Mouse (Mus musculus) neural tube, embryonic 15.5 days (tissue): Measurements from ENCODE around the gene Idh2. TPM values are rescaled to one million over a fixed set of nuclear protein-coding genes. Genes with fewer than 3 reads are reported as not detected.
A peak's percentile ranks its signal among the peaks of the same experiment; 100 is the strongest.

Experiments used
- ATAC-seq: fragments of 200-750 bp; cut with Nextera tagmentation; 2 replicates; pipeline ENCODE4 v1.8.0; 2017; ENCODE audit warnings: mild to moderate bottlenecking, moderate TSS enrichment, moderate library complexity; ENCODE audit not compliant: low FRiP score
- H3K27ac ChIP-seq: fragments of 300-500 bp; sonication (generic); replicated peaks from 2 replicates; pipeline ENCODE4 v1.5.1; 2015; ENCODE audit warnings: mild to moderate bottlenecking, inconsistent platforms
- H3K27me3 ChIP-seq: fragments of 300-500 bp; sonication (generic); replicated peaks from 2 replicates; pipeline ENCODE4 v1.6.1; 2015; ENCODE audit warnings: inconsistent platforms
- H3K36me3 ChIP-seq: fragments of 300-500 bp; sonication (generic); 2 replicates; pipeline ENCODE4 v1.6.1; 2015; ENCODE audit warnings: inconsistent platforms
- H3K4me1 ChIP-seq: fragments of 300-500 bp; sonication (generic); 2 replicates; pipeline ENCODE4 v1.6.1; 2015; ENCODE audit warnings: inconsistent platforms
- H3K4me2 ChIP-seq: fragments of 300-500 bp; sonication (generic); 2 replicates; pipeline ENCODE4 v1.6.1; 2015; ENCODE audit warnings: inconsistent platforms, mild to moderate bottlenecking, moderate library complexity
- H3K4me3 ChIP-seq: fragments of 300-500 bp; sonication (generic); replicated peaks from 2 replicates; pipeline ENCODE4 v1.5.1; 2015; ENCODE audit warnings: mild to moderate bottlenecking, inconsistent platforms
- H3K9ac ChIP-seq: fragments of 300-500 bp; sonication (generic); replicated peaks from 2 replicates; pipeline ENCODE4 v1.6.1; 2015; ENCODE audit warnings: mild to moderate bottlenecking, inconsistent platforms
- H3K9me3 ChIP-seq: fragments of 300-500 bp; sonication (generic); replicated peaks from 2 replicates; pipeline ENCODE4 v1.6.1; 2016; ENCODE audit warnings: inconsistent platforms
- WGBS: fragments of 180-500 bp; shearing (Covaris S2); methylation state at CpG from one replicate; pipeline ENCODE4 v1.1.7; 2015; ENCODE audit warnings: mixed read lengths; 5-methylcytosine and 5-hydroxymethylcytosine counted together
- polyA plus RNA-seq: library from polyadenylated mRNA; unstranded; fragments of >200 nt; fragmentation: Nextera tagmentation; extraction: Ambion mirVana; gene quantifications from 2 replicates; pipeline ENCODE4 v1.2.1, GENCODE M21; 2015

Idh2 gene
- 200 and 267 TPM in 2 replicates for polyA plus RNA-seq

DNA sequence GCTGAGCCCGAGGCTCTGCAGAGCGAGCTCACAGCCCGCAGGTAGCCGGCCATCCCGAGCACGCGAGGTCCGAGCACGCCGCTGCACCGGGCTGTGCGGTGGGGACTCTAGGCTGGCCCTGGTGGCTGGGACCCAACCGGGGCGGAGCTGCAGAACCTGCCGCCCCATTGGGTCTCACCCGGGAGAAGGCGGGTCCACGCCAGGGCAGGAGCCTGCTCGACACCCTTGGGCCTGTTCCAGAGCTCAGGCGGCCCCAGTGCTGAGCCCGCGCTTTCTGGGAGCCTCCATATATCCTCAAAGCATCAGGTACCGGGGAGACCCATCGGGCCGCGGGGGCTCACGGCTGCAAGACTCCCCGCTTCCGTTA lies at the start of gene Idh2:
Gene Idh2, minus strand, starts transcription at position 169 of the 367 bp plus-strand sequence.
- Histone ChIP-seq H3K4me1 (peaks cover 41% of the 10 kb centered on the region), H3K4me3 (peak within 1 kb of the TSS; percentile 94), H3K27me3 (no peaks in the 10 kb centered on the region), H3K27ac (peak within 1 kb of the TSS; percentile 96), H3K9me3 (no peaks in the 10 kb centered on the region), H3K36me3 (no peaks in the 10 kb centered on the region), H3K9ac (peak within 1 kb of the TSS; percentile 97), H3K4me2 (peak within 1 kb of the TSS; percentile 78)
- WGBS: under 1% methylated on average over 29 of the region's 29 CpGs
- ATAC-seq: peak; percentile 95

DNA sequence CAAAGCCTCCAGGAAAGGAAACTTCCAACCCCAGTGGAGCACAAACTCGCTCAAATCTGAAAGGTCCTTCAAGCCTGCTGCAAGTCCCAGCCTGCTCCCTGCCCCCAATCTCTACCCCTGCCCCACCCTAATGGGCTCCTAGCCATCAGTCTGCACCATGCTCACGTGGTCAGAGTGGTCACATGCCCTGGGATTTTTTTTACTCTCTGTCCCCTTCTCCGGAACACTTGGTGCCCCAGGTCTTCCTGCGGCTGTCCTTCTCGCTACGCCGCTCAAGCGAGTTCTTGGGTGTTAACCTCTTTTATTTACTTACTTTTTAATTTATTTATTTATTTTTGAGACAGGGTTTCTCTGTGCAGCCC lies 45.7 kb upstream of the Idh2 start:
- 76% methylated on average over 8 of the region's 8 CpGs for WGBS
- no peaks in the 10 kb centered on the region for H3K27me3 ChIP-seq
- no peak for ATAC-seq
- H3K9me3 ChIP-seq: no peaks in the 10 kb centered on the region
- H3K36me3 ChIP-seq: no peaks in the 10 kb centered on the region
- peaks cover 10% of the 10 kb centered on the region; the same call in 1 of the 2 replicates for H3K4me1 ChIP-seq
- H3K4me2 ChIP-seq: no peak overlapping the region
- H3K27ac ChIP-seq: no peak overlapping the region
- no peak overlapping the region for H3K9ac ChIP-seq
- H3K4me3 ChIP-seq: no peak overlapping the region

DNA sequence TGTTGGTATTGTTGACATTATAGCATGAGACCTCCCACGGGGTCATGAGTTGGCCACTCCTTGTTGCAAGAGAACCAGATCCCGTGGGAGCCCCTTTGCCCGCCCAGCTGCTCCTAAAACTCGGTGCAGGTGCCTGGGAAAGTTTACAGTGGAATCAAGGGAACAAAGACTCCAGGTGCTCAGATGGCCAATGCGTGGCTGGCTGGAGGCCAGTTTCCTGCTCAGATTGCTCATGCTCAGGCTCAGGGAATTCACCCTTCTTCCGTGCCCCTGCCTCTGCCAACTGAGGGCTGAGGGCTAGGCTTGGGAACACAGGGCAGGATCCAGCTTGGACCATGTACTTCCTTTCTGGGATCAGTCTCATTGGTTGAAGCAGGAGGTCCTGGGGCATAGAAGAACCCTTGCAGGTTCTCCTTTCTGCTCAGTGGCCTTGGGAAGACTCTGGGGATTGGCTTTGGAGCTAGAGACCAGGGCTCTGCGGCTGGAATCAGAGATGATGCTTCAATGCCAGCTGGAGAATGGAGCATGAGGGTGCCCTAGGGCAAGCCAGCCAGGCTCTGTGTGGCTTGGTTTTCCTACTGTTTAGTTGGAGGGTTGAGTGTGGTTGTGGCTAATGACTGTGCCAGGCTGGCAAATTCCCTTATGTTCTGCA lies 45.2 kb upstream of the Idh2 start:
- H3K27me3 ChIP-seq: no peaks in the 10 kb centered on the region
- H3K4me1 ChIP-seq: peaks cover 10% of the 10 kb centered on the region; the same call in 1 of the 2 replicates
- 58% methylated on average over 7 of the region's 7 CpGs for WGBS

DNA sequence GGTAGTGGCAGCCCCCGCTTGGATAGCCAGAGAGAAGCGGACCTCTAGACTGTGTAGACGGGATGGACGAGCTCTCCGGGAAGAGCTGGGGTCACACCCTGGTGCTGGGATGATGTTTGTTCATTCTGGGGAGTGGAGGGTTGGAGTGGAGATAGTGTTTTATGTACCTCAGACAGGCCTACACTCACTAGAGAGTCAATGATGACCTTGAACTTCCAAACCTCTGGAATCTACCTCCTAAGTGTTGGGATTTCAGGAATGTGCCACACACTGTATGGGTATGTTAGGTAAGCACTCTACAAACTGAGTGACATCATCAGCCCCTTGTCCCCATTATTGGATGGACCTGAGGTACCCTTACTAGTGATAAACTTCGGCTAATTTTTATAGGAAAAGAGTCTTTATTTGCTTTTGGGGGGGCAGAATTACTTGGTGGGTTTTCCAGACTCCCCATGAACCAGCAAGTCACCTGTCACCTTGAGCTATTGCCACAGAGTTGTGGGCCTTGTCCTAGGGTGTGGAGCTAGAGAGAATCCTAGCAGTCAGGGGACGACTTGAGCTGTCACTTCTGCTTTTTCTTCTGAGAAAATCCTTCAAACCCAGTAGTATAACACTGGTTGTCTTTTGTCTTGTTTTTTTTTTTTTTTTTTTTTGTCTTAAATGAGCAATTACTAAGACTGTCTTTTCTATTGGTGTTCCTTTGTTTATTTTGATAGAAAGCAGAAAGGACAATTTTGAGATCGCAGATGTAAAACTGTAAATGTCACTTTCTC lies 43.5 kb upstream of the Idh2 start:
- H3K9ac ChIP-seq: no peak overlapping the region
- H3K9me3 ChIP-seq: no peaks in the 10 kb centered on the region
- H3K4me3 ChIP-seq: no peak overlapping the region
- no peak overlapping the region for H3K4me2 ChIP-seq
- 88% methylated on average over 8 of the region's 8 CpGs for WGBS
- peaks cover 10% of the 10 kb centered on the region; the same call in 1 of the 2 replicates for H3K4me1 ChIP-seq
- no peak overlapping the region for H3K27ac ChIP-seq
- no peak for ATAC-seq
- H3K36me3 ChIP-seq: no peaks in the 10 kb centered on the region
- no peaks in the 10 kb centered on the region for H3K27me3 ChIP-seq

More for the DNA sequence above, 45.2 kb upstream of the Idh2 start:
- Histone ChIP-seq H3K9ac (no peak overlapping the region), H3K9me3 (no peaks in the 10 kb centered on the region), H3K36me3 (no peaks in the 10 kb centered on the region), H3K4me2 (no peak overlapping the region), H3K27ac (no peak overlapping the region), H3K4me3 (no peak overlapping the region)
- no peak for ATAC-seq

DNA sequence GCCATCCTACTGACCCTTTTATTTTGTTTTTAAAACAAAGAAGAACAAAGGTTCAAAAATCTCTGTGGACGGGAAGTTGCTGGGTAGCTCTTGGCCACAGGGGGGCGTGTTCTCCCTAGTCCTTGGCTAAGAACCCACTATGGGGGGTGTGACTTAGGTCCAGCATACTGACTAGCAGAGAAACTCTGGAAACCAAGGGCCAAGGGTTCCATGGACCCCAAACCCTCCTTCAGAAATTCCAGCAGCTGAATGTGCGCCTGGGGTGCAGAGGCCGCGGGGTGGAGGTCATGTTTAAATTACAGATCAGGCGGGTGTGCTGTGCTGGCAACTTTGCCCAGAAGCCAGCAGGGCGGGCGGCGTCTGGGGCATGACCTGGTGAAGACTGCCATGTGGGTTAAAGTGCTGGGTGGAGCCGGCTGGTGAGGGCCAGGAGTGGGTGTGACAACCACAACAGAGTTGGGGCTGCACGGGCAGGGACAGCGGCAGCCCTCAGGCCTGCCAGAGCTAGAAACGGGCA lies 41.6 kb upstream of the Idh2 start:
- H3K36me3 ChIP-seq: no peaks in the 10 kb centered on the region
- H3K4me3 ChIP-seq: no peak overlapping the region
- 52% methylated on average over 13 of the region's 13 CpGs for WGBS
- H3K9ac ChIP-seq: no peak overlapping the region
- peaks cover 10% of the 10 kb centered on the region; the same call in 1 of the 2 replicates for H3K4me1 ChIP-seq
- no peak overlapping the region for H3K27ac ChIP-seq
- H3K4me2 ChIP-seq: no peak overlapping the region
- H3K27me3 ChIP-seq: no peaks in the 10 kb centered on the region
- H3K9me3 ChIP-seq: no peaks in the 10 kb centered on the region
- no peak for ATAC-seq

DNA sequence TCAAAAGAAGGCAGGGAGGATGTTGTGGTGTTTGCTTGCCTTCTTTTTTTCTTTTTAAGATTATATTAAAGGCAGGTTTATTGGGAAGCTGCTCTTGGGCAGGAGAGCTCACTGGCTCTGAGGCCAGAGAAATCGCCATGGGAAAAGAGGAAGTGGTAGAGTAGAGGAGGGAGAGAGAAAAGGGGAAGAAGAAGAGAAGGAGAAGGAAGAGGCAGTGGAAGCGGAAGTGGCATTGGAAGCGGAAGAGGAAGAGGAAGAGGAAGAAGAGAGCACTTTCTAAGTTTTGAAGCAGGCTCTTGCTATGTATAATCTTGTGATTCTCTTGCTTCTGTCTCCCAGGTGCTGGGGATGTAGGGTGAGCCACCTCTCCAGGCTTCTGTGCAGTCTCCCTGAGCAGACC lies 39.5 kb upstream of the Idh2 start:
- peaks cover 5% of the 10 kb centered on the region for H3K4me1 ChIP-seq
- no peaks in the 10 kb centered on the region for H3K36me3 ChIP-seq
- no peak overlapping the region for H3K4me2 ChIP-seq
- H3K9ac ChIP-seq: no peak overlapping the region
- WGBS: 81% methylated on average over 3 of the region's 3 CpGs
- no peak overlapping the region for H3K4me3 ChIP-seq
- no peaks in the 10 kb centered on the region for H3K9me3 ChIP-seq
- no peak for ATAC-seq
- H3K27ac ChIP-seq: no peak overlapping the region
- H3K27me3 ChIP-seq: no peaks in the 10 kb centered on the region

DNA sequence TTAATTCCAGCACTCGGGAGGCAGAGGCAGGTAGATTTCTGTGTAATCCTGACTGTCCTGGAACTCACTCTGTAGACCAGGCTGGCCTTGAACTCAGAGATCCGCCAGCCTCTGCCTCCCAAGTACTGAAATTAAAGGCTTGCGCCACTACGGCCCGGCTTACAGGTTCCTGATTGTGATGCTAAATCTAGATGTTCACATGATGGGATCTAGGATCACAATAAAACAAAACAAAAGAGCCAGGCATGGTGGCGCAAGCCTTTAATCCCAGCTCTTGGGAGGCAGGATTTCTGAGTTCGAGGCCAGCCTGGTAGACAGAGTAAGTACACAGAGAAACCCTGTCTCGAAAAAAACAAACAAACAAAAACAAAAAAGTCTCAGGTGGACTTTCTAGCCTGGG lies 37.6 kb upstream of the Idh2 start:
- Histone ChIP-seq H3K27ac (no peak overlapping the region), H3K4me3 (no peak overlapping the region), H3K9ac (no peak overlapping the region), H3K9me3 (no peaks in the 10 kb centered on the region), H3K4me1 (peaks cover 12% of the 10 kb centered on the region), H3K27me3 (no peaks in the 10 kb centered on the region), H3K4me2 (no peak overlapping the region), H3K36me3 (no peaks in the 10 kb centered on the region)
- 91% methylated on average over 8 of the region's 8 CpGs for WGBS
- no peak for ATAC-seq

DNA sequence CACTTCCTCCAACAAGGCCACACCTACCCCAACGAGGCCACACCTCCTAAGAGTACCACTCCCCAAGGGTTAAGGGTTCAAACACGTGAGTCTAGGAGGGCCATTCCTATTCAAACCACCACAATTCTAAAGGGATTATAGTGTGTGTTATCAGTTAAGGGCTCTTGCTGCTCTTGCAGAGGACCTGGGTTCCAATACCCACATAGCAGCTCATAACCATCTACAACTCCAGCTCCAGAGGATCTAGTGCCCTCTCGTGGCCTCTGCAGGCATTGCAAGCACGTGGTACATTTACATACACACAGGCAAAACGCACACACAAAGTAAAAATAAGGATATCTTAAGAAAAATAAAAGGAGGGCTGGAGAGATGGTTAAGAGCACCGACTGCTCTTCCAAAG lies 37.0 kb upstream of the Idh2 start:
- no peaks in the 10 kb centered on the region for H3K27me3 ChIP-seq
- WGBS: 66% methylated on average over 6 of the region's 6 CpGs
- no peak for ATAC-seq
- no peak overlapping the region for H3K27ac ChIP-seq
- H3K36me3 ChIP-seq: no peaks in the 10 kb centered on the region
- H3K4me1 ChIP-seq: peaks cover 12% of the 10 kb centered on the region
- H3K9ac ChIP-seq: no peak overlapping the region
- no peak overlapping the region for H3K4me3 ChIP-seq
- H3K9me3 ChIP-seq: no peaks in the 10 kb centered on the region
- no peak overlapping the region for H3K4me2 ChIP-seq

DNA sequence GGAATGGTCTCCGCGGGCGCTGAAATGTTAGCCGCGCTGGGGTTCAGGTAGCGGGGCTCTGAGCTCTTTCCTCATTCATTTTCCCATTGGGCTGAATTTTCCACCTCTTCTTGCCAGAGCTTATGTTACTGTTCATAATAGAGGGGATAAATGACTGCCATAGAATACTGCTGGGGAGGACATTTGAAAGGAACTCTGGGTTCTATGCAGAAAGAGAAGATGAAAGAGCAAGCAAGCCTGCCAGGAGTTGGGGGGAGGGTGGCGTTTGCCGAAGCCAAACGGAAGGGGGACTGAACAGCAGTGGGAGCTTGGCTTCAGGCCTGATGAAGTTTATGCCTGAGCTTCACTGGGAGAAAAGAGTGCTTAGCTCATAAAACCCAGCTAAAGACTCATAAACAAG lies 34.2 kb upstream of the Idh2 start:
- Histone ChIP-seq H3K9ac (no peak overlapping the region), H3K36me3 (no peaks in the 10 kb centered on the region), H3K4me1 (peaks cover 9% of the 10 kb centered on the region; the same call in 1 of the 2 replicates), H3K27me3 (no peaks in the 10 kb centered on the region), H3K27ac (peak overlapping the region; percentile 43), H3K4me3 (no peak overlapping the region), H3K4me2 (peak overlapping the region; percentile 26), H3K9me3 (no peaks in the 10 kb centered on the region)
- peak; percentile 55 for ATAC-seq
- 41% methylated on average over 9 of the region's 9 CpGs for WGBS

DNA sequence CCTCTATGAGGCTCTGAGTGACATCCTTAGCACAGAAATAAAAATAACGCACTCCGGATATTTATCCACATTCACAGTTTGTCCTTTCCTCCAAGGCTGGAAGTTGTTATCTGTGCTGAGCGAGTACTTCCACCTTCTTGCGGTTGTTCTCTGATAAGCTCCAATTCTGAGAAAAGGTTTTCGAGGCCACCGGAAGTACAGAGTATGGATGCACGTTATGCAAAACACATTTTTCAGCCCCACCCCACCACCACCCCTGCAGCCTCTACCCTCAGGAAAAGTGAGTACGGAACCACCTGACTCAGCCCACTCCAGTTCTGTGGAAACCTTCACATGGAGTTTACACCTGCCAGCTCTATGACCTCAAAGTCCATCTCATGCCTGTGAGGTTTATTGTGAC lies 30.9 kb upstream of the Idh2 start:
- 92% methylated on average over 8 of the region's 8 CpGs for WGBS
- no peak for ATAC-seq
- no peaks in the 10 kb centered on the region for H3K36me3 ChIP-seq
- no peak overlapping the region for H3K4me3 ChIP-seq
- H3K27me3 ChIP-seq: no peaks in the 10 kb centered on the region
- no peak overlapping the region for H3K4me2 ChIP-seq
- no peak overlapping the region for H3K9ac ChIP-seq
- peaks cover 19% of the 10 kb centered on the region for H3K4me1 ChIP-seq
- H3K9me3 ChIP-seq: no peaks in the 10 kb centered on the region
- H3K27ac ChIP-seq: no peak overlapping the region

DNA sequence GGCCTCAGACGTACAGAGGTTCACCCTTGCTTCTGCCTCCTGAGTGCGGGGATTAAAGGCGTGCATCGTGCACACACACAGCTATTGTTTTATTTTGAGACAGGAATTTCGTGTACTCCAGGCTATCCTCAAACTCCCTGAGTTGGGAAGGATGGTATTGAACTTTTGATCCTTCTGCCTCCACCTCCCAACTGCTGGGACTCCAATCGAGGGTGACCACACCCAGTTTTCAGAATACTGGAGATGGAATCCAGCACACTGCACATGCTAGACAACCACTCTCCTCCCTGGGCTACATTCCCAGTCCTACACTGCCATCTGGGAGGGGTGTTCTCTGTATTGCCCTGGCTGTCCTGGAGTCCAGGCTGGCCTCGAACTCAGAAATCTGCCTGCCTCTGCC lies 29.5 kb upstream of the Idh2 start:
- WGBS: 94% methylated on average over 7 of the region's 7 CpGs
- no peak overlapping the region for H3K4me2 ChIP-seq
- no peaks in the 10 kb centered on the region for H3K27me3 ChIP-seq
- no peak for ATAC-seq
- no peaks in the 10 kb centered on the region for H3K9me3 ChIP-seq
- H3K4me3 ChIP-seq: no peak overlapping the region
- H3K4me1 ChIP-seq: peaks cover 20% of the 10 kb centered on the region
- H3K9ac ChIP-seq: no peak overlapping the region
- no peak overlapping the region for H3K27ac ChIP-seq
- H3K36me3 ChIP-seq: no peaks in the 10 kb centered on the region
